Mouse (Mus musculus): ENCODE measurements around the gene Mrpl24. TPM values are rescaled to one million over a fixed set of nuclear protein-coding genes. Genes with fewer than 3 reads are reported as not detected.

The Mrpl24 gene
- polyA plus RNA-seq, 1 experiment from 2014 or later, result 83.6 TPM

GRCm38 (mm10) chr3:87947056-87947810 is 27.9 kb downstream of the Mrpl24 start:
- Histone ChIP-seq H3K9me3 (ENCODE audit: control insufficient read depth, low read length) (no peaks in the 10 kb centered on the region), H3K27me3 (ENCODE audit: control insufficient read depth, insufficient read depth, low read length) (no peaks in the 10 kb centered on the region), H3K9ac (ENCODE audit: low read depth, low read length) (peak overlapping the region; percentile 73), H3K27ac (ENCODE audit: low read depth, low read length) (peak overlapping the region; percentile 91), H3K4me2 (replicated peaks; ENCODE audit: low read depth, low read length) (peak overlapping the region; percentile 86), H3K36me3 (ENCODE audit: control insufficient read depth, insufficient read depth, low read length) (no peaks in the 10 kb centered on the region), H3K4me3 (ENCODE audit: low read depth, low read length) (peak overlapping the region; percentile 57), H3K4me1 (replicated peaks; ENCODE audit: control insufficient read depth, insufficient read depth, low read length) (peaks cover 35% of the 10 kb centered on the region)
- ATAC-seq (ENCODE audit: low FRiP score) (peak; percentile 17; the same call in 1 of the 2 replicates), DNase-seq (ENCODE audit: low spot score) (peak; percentile 64)
- 2% methylated on average over 26 of the region's 26 CpGs for WGBS

GRCm38 (mm10) chr3:87947811-87948199 is 28.5 kb downstream of the Mrpl24 start:
- no peaks in the 10 kb centered on the region for H3K9me3 ChIP-seq (ENCODE audit: control insufficient read depth, low read length)
- H3K4me2 ChIP-seq (replicated peaks; ENCODE audit: low read depth, low read length), result peak overlapping the region; percentile 86
- WGBS, result 1% methylated on average over 17 of the region's 17 CpGs
- H3K36me3 ChIP-seq (ENCODE audit: control insufficient read depth, insufficient read depth, low read length), result no peaks in the 10 kb centered on the region
- peak overlapping the region; percentile 57 for H3K4me3 ChIP-seq (ENCODE audit: low read depth, low read length)
- H3K27ac ChIP-seq (ENCODE audit: low read depth, low read length), result peak overlapping the region; percentile 91
- ATAC-seq (ENCODE audit: low FRiP score) (peak; percentile 51), DNase-seq (ENCODE audit: low spot score) (peak; percentile 84)
- peaks cover 40% of the 10 kb centered on the region for H3K4me1 ChIP-seq (replicated peaks; ENCODE audit: control insufficient read depth, insufficient read depth, low read length)
- no peaks in the 10 kb centered on the region for H3K27me3 ChIP-seq (ENCODE audit: control insufficient read depth, insufficient read depth, low read length)
- H3K9ac ChIP-seq (ENCODE audit: low read depth, low read length), result peak overlapping the region; percentile 73

GRCm38 (mm10) chr3:87948378-87949265 is 29.3 kb downstream of the Mrpl24 start, which contains the start of gene Crabp2:
Crabp2 (plus strand) TSS chr3:87948666.
- DNase-seq (ENCODE audit: low spot score) (peak; percentile 83), ATAC-seq (ENCODE audit: low FRiP score) (peak; percentile 13)

GRCm38 (mm10) chr3:87949266-87949954 is 30.1 kb downstream of the Mrpl24 start:
- WGBS, result 1% methylated on average over 16 of the region's 16 CpGs
- DNase-seq (ENCODE audit: low spot score), result peak; percentile 62

More at GRCm38 (mm10) chr3:87948378-87949265, 29.3 kb downstream of the Mrpl24 start, which contains the start of gene Crabp2:
- Histone ChIP-seq H3K36me3 (ENCODE audit: control insufficient read depth, insufficient read depth, low read length) (no peaks in the 10 kb centered on the region), H3K4me3 (ENCODE audit: low read depth, low read length) (peak within 1 kb of the TSS; percentile 57), H3K9ac (ENCODE audit: low read depth, low read length) (peak within 1 kb of the TSS; percentile 73), H3K4me2 (replicated peaks; ENCODE audit: low read depth, low read length) (peak within 1 kb of the TSS; percentile 86), H3K9me3 (ENCODE audit: control insufficient read depth, low read length) (no peaks in the 10 kb centered on the region), H3K27me3 (ENCODE audit: control insufficient read depth, insufficient read depth, low read length) (no peaks in the 10 kb centered on the region), H3K27ac (ENCODE audit: low read depth, low read length) (peak within 1 kb of the TSS; percentile 91), H3K4me1 (replicated peaks; ENCODE audit: control insufficient read depth, insufficient read depth, low read length) (peaks cover 44% of the 10 kb centered on the region)
- WGBS, result under 1% methylated on average over 33 of the region's 35 CpGs

GRCm38 (mm10) chr3:87949955-87950515 is 30.7 kb downstream of the Mrpl24 start:
- Histone ChIP-seq H3K36me3 (ENCODE audit: control insufficient read depth, insufficient read depth, low read length) (no peaks in the 10 kb centered on the region), H3K27ac (ENCODE audit: low read depth, low read length) (peak overlapping the region; percentile 91), H3K4me3 (ENCODE audit: low read depth, low read length) (peak overlapping the region; percentile 57), H3K27me3 (ENCODE audit: control insufficient read depth, insufficient read depth, low read length) (no peaks in the 10 kb centered on the region), H3K9me3 (ENCODE audit: control insufficient read depth, low read length) (no peaks in the 10 kb centered on the region), H3K9ac (ENCODE audit: low read depth, low read length) (peak overlapping the region; percentile 73), H3K4me2 (replicated peaks; ENCODE audit: low read depth, low read length) (peak overlapping the region; percentile 86), H3K4me1 (replicated peaks; ENCODE audit: control insufficient read depth, insufficient read depth, low read length) (peaks cover 41% of the 10 kb centered on the region)
- peak; percentile 64 for DNase-seq (ENCODE audit: low spot score)
- no peak for ATAC-seq (ENCODE audit: low FRiP score)
- WGBS, result under 1% methylated on average over 13 of the region's 13 CpGs

More at GRCm38 (mm10) chr3:87949266-87949954, 30.1 kb downstream of the Mrpl24 start:
- ATAC-seq (ENCODE audit: low FRiP score), result no peak
- H3K36me3 ChIP-seq (ENCODE audit: control insufficient read depth, insufficient read depth, low read length), result no peaks in the 10 kb centered on the region
- H3K9me3 ChIP-seq (ENCODE audit: control insufficient read depth, low read length), result no peaks in the 10 kb centered on the region
- peaks cover 44% of the 10 kb centered on the region for H3K4me1 ChIP-seq (replicated peaks; ENCODE audit: control insufficient read depth, insufficient read depth, low read length)
- H3K4me2 ChIP-seq (replicated peaks; ENCODE audit: low read depth, low read length), result peak overlapping the region; percentile 86
- H3K27ac ChIP-seq (ENCODE audit: low read depth, low read length), result peak overlapping the region; percentile 91
- H3K27me3 ChIP-seq (ENCODE audit: control insufficient read depth, insufficient read depth, low read length), result no peaks in the 10 kb centered on the region
- H3K4me3 ChIP-seq (ENCODE audit: low read depth, low read length), result peak overlapping the region; percentile 57
- peak overlapping the region; percentile 73 for H3K9ac ChIP-seq (ENCODE audit: low read depth, low read length)

- H3K36me3 ChIP-seq (ENCODE audit: control insufficient read depth, insufficient read depth, low read length), result no peaks in the 10 kb centered on the region
- H3K27ac ChIP-seq (ENCODE audit: low read depth, low read length), result peak overlapping the region; percentile 75
- peaks cover 23% of the 10 kb centered on the region for H3K4me1 ChIP-seq (replicated peaks; ENCODE audit: control insufficient read depth, insufficient read depth, low read length)
- H3K4me3 ChIP-seq (ENCODE audit: low read depth, low read length), result peak overlapping the region; percentile 23
- no peak for ATAC-seq (ENCODE audit: low FRiP score)
- H3K4me2 ChIP-seq (replicated peaks; ENCODE audit: low read depth, low read length), result peak overlapping the region; percentile 86
- H3K9ac ChIP-seq (ENCODE audit: low read depth, low read length), result peak overlapping the region; percentile 25; the same call in 1 of the 2 replicates
- H3K9me3 ChIP-seq (ENCODE audit: control insufficient read depth, low read length), result no peaks in the 10 kb centered on the region
- H3K27me3 ChIP-seq (ENCODE audit: control insufficient read depth, insufficient read depth, low read length), result no peaks in the 10 kb centered on the region
- WGBS, result 5% methylated on average over 12 of the region's 12 CpGs
- no peak for DNase-seq (ENCODE audit: low spot score)
These were observed 32.6 kb downstream of the Mrpl24 start for GRCm38 (mm10) chr3:87951946-87952345.

- Histone ChIP-seq H3K27me3 (ENCODE audit: control insufficient read depth, insufficient read depth, low read length) (no peaks in the 10 kb centered on the region), H3K9me3 (ENCODE audit: control insufficient read depth, low read length) (no peaks in the 10 kb centered on the region), H3K4me1 (replicated peaks; ENCODE audit: control insufficient read depth, insufficient read depth, low read length) (peaks cover 18% of the 10 kb centered on the region; the same call in 1 of the 2 replicates), H3K4me3 (ENCODE audit: low read depth, low read length) (peak overlapping the region; percentile 23), H3K9ac (ENCODE audit: low read depth, low read length) (peak overlapping the region; percentile 28), H3K4me2 (replicated peaks; ENCODE audit: low read depth, low read length) (peak overlapping the region; percentile 86), H3K27ac (ENCODE audit: low read depth, low read length) (peak overlapping the region; percentile 75), H3K36me3 (ENCODE audit: control insufficient read depth, insufficient read depth, low read length) (no peaks in the 10 kb centered on the region)
- DNase-seq (ENCODE audit: low spot score) (peak; percentile 60), ATAC-seq (ENCODE audit: low FRiP score) (peak; percentile 21; the same call in 1 of the 2 replicates)
- 5% methylated on average over 5 of the region's 5 CpGs for WGBS
These were observed 33.1 kb downstream of the Mrpl24 start for GRCm38 (mm10) chr3:87952440-87952839.

GRCm38 (mm10) chr3:87958056-87958455 is 38.8 kb downstream of the Mrpl24 start:
- DNase-seq (ENCODE audit: low spot score) (no peak), ATAC-seq (ENCODE audit: low FRiP score) (no peak)
- Histone ChIP-seq H3K4me2 (replicated peaks; ENCODE audit: low read depth, low read length) (no peak overlapping the region), H3K4me3 (ENCODE audit: low read depth, low read length) (no peak overlapping the region), H3K27ac (ENCODE audit: low read depth, low read length) (peak overlapping the region; percentile 43; the same call in 1 of the 2 replicates), H3K9ac (ENCODE audit: low read depth, low read length) (no peak overlapping the region), H3K9me3 (ENCODE audit: control insufficient read depth, low read length) (no peaks in the 10 kb centered on the region), H3K4me1 (replicated peaks; ENCODE audit: control insufficient read depth, insufficient read depth, low read length) (peaks cover 17% of the 10 kb centered on the region), H3K27me3 (ENCODE audit: control insufficient read depth, insufficient read depth, low read length) (no peaks in the 10 kb centered on the region), H3K36me3 (ENCODE audit: control insufficient read depth, insufficient read depth, low read length) (no peaks in the 10 kb centered on the region)
- WGBS, result 0% methylated on average over 1 of the region's 1 CpGs
